Mouse (Mus musculus) erythroblast, embryonic 14.5 days (primary cell): ENCODE data around the gene Mapk6.

Source experiments
- GATA1 ChIP-seq: IDR thresholded peaks from 2 replicates; pipeline ENCODE4 v1.6.1; 2012; ENCODE audit warnings: low read length, inconsistent platforms, mixed read lengths
- TAL1 ChIP-seq: IDR thresholded peaks from 3 replicates; pipeline ENCODE4 v1.6.1; 2012; ENCODE audit warnings: low read length, inconsistent platforms, mixed read lengths

GRCm38 (mm10) chr9:75441691-75442131 is 31.9 kb upstream of the Mapk6 start:
- no peak for TF ChIP-seq TAL1
- no peak for TF ChIP-seq GATA1
